Mouse (Mus musculus): ENCODE results near the gene Stap2.
A peak's percentile ranks its signal among the peaks of the same experiment; 100 is the strongest.

Stap2 gene

DNA sequence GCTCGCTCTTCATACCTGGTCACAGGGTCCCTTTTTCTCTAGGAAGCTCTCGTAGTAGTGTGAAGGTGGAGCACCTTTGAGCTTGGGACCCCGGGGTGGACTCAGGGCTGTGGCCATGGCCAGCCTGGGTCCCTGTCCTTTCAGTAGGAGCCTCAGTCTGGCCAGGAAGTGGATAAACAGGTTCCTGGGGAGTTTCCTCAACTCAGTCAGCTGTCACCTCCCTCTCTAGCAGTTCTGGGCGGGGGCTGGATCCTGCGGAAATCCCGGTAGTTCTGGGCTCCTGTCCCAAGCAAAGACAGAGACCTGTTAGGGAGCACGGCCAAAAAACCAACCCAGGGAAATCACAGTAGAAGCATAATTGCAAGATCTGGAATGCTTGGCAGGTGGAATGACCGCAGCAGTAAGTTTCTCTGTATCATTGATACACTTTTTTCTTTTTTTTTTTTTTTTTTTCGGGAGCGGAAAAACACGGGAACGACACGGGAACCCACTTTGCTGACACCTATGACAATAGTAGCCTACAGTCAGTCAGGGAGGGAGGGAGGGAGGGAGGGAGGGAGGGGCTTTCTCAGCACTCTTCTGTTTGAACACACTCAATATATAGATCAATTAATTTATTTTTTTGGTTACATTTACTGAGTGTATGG, at the start of gene Stap2, which contains the start of gene Mpnd:
Gene Stap2 (minus strand): TSS at position 170 of the 647 bp plus-strand sequence.
Gene Mpnd (plus strand): TSS at position 297 of the 647 bp plus-strand sequence.
- peak; percentile 51 to 59 for DNase-seq

DNA sequence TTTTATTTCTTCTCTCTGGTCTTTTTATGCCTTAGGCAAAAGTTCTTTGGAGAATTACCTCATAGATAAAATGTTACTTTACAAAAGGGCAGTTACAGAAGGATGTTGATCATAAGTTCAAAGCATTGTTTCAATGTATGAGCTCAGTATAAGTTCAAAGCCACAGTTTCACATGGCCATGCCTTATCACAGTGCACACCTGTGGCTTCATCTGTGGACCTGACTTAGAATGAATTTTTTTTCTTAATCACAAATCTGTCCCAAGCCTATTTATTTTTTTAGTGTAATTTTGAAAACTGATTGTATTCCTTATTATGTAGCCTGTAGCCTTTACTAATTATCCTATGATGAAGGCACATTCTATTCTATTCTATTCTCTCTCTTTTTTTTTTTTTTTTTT, 49.6 kb upstream of the Stap2 start:
- DNase-seq, result no peak

DNA sequence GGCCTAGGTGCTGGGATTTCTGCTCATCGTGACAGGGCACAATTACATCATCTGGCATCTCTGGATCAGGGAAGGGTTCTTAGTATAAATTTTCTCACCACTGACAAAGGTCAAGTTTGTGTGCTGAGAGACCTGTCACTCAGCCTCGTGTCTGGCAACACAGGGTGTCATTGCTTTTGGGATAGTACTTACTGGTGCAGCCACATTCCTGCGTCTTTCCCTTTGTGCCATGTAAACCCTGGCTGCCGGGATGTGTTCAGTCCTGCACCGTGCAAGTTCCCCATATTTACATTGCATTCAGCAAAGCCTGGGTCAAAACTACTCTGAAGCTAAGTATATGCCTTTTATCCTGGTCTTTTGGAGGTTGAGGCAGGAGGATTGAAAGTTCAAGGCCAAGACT, 46.0 kb upstream of the Stap2 start:
- DNase-seq, result no peak

DNA sequence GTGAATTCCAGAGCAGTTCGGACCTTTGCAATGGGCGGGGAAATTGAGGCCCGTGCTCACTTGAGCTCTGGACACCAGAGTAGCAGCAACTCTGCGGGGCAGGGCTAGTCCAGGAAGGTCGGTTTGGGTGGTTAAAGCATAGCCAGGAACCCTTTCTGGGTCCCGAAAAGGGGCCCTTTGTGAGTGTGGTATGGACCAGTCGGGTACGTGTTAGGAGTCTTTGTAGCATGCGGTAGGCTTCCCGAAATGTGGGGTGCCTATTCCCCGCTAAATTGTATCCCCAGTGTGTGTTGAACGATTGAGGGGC, 35.4 kb upstream of the Stap2 start:
- DNase-seq, result peak in 1 of 2 experiments; percentile 53

DNA sequence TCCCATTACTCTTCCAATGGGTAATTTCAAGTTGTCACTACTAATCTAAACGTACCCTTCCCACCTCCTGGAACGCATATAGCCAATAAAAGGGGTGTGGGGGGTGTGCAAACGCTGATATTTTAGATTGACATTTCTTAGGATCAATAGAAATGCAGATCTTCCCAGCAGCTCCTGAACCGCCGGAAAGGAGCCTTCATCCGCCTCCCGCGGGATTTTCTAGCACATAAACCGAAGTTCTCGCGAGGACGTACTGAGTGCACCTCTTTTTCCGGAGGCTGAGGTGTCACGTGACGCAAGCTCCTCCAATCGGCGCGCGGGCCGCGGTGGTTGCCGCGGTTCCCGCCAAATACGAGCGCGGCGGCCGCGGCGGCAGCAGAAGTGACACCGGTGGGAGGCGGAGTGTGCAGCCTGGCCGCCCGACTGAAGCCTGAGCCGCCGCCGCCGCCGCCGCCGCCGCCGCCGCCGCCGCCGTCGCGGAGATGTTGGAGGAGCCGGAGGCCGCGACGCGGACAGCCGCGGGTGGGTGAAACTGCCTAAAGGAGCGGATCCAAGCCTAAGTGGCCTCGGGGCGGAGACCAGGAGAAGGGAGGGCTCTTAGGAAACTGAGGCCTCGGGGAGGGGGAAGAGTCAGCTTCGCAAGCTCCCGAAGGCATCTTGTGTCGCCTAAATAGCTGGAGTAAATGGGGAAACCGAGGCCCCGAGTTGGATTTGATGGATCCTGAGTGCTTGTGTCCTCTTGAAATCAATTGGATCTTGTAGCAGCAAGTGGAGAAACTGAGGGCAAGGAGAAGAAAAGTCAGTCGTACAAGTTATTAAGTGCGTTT, 34.9 kb upstream of the Stap2 start, which contains the start of gene Chaf1a:
Gene Chaf1a (plus strand): TSS at position 410 of the 827 bp plus-strand sequence.
- DNase-seq, result peak; percentile 98 to 99

DNA sequence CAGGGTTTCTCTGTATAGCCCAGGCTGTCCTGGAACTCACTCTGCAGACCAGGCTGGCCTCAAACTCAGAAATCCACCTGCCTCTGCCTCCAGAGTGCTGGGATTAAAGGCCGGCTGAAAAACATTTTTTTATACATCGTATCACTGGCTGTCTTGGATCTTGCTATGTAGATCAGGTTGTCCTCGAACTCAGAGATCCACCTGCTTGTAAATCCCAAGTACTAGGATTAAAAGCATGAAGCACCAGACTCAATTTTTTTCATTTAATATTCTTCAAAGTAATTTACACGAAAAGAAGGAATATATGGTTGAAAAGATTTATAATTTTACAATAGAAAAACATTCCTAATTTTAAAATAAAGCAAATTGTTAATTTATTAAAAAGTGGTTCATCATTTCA, 34.0 kb upstream of the Stap2 start:
- no peak for DNase-seq

DNA sequence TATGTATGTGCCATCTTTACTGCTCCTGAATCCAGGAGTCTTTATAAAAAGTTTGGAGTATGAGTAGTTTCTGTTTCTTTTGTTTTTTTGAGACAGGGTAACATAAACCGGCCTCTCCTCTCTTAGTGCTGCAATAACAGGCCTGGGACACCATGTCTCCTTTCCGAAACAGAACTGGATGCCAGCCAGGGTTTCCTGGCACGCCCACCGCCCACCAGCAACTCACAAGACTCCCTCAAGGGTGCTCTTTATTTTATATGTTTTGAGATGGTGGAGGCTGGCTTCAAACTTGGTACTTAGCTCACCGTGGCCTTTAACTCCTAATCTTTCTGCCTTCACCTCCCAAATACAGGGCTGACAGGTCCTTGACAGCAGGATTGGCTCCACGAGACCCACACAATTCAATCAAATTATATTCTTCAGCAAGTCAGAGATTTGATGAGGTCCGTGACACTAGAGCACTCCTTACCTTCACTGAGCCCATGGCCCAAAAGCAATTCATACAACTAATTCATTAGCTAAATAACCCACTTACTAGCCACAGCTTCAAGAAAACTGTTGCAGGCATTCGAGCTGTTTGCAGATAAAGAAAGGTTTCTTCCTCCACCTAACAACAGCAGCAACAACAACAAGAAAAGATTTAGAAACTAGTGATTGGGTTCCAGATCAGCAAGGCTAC, 33.3 kb upstream of the Stap2 start:
- no peak for DNase-seq

DNA sequence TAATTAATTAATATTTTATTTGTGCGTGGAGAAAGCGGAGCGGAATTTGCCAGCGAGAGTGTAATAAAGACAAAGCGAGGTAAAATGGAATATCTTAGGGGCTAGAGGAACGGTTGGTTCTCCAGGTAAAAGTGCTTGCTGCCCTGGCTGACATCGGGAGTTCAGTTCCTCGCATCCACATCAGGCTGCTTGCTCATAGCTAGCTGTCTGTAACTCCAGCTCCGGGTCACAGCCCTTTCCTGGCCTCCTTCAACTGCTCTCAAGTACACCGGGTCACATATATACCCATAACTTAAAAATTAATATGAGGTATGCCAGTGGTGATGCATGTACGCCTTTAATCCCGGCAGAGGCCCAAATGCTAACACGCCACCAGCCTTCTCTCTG, 31.5 kb upstream of the Stap2 start:
- no peak for DNase-seq

DNA sequence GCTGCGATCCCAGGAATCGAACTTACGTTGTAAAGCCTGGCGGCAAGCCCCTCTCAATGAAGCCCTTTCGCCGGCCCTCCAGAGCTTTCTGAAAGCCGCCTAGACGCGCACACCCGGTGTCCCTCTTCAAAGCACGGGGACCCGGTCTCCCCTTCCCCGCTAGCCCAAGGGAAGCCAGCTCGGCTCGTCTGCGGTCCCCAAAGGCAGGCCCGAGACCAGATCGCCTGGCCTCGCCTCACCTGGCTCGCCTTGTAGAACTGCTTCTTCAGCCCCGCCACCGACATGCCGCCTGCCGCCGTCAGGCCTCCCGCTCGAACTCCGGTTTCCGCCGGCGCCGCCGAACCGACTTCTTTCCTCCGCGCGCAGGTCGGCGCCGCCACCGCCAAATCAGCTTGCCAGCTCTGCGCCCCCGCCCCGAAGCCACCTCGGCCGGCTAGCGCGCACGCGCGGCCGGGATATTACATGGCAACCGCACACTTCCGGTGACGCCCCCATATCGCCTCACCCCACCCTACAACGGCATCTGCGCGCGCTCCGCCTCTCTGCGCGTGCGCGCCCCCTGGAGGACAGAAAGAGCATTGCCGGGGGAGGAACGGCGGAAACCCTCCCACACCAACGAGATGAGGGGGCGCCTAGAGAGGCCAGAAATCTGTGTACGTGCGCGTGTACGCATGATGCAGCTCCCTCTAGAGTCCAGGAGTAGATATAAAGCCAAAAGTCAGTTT, 31.0 kb upstream of the Stap2 start, which contains the start of gene Sh3gl1:
Gene Sh3gl1 (minus strand): TSS at position 460 of the 725 bp plus-strand sequence.
- DNase-seq, result peak; percentile 99

DNA sequence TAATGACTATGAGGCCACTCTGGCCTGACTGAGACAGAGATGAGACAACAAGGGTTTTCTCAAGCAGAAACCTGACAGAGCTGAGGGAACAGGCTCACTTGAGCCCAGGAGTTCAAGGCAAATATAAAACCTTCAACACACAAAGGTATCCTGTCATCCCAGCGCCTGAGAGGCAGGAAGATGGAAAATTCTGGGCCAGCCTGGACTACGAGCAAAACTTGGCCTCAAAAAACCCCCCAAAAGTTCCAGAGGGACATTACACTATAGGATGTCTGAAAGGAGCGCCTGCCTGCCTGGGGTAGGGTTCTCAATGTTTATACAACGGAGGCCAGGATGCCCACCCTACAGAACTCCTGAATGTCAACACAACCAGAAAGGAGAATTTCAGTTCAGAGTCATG, 29.8 kb upstream of the Stap2 start:
- no peak for DNase-seq

DNA sequence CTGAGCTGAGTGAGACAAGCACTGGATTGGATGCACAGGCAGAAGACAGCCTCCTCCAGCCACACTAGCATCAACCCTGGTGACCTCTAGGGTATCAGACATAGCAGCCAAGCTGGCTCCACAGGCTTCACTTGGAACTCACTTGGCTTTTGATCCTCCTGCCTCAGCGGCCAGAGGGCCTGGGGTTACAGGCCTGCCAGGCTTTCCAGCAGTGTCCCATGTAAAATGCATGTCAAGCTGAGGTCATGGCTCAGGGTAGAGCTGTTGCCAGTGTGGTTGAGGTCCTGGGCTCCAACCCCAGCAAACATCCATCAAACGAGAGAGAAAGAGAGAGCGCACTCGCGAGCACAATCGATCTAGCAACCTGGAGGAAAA, 29.3 kb upstream of the Stap2 start:
- no peak for DNase-seq

DNA sequence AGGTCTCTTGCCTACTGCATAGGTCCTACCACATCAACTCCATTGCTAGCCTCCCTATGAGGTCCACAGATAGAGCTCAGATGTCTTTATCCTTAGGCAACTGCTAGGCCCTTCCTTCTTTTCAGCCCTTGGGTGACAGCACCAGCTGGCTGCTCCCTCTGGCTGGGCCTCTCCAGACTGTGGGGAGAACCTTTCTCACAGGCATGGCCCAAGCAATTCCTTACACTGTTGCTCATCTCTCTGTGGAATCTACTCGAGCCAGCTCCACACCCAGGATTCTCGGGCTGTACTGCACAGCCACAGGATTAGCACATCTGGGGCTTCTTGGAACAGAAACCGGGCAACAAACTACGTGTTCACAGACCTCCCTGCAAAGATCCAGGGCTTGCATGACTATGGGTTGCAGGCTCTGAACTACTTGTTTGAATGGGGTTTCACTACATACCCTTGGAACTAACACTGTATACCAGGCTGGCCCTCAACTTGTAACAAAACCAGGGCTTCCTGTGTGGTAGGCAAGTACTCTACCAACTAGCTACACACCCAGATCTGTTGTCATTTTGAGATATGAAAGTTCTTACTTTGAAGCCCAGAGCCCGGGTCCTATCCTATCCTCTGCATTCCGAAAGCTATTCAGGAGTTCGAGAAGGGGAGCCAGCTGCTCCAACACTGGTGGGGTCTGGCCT, 28.8 kb upstream of the Stap2 start:
- DNase-seq, result no peak

DNA sequence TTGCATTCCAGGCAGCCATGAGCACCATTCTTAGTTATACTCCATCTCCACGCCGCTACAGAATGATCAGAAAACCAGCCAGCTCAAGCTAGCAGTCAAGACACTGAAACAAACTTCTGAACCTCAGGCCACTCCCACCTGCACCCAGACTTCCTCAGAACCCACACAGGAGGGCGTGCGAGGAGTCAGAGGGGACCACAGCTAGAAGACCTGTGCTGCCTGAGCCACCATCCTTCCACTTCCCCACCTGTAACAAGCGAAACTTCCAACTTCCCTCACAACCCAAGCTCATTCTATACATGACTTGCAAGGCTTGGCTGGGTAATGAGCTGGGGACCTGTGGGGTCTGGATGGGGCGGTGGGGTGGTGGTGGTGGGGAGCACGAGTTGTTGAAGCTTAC, 27.4 kb upstream of the Stap2 start:
- DNase-seq, result no peak

DNA sequence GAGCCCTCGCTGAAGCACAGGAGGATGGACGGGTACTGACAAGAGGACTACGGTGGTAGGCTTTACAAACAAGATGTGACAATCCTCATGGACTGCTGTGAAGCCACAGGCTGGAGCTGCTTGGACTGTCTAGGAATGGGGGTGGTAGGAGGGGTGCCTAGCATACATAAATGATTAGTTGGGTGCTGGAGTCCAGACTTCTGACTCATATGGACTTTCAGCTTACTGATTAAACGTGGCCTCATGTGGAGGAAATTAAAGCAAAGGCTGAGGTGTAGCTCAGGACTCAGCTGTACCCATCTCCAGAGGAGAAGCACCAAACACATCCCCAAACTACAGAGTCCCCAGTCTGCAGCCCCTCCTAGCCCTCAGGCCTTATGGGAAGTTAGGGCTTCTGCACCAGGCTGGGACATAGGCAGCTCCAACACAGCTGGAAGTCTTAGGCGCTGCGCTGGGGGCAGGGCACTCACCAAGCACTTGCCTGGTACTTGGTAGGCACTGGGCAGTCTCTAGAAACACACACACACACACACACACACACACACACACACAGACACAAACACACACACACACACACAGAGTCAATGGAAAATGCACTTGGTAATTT, 26.8 kb upstream of the Stap2 start:
- peak in 1 of 2 experiments; percentile 51 for DNase-seq

DNA sequence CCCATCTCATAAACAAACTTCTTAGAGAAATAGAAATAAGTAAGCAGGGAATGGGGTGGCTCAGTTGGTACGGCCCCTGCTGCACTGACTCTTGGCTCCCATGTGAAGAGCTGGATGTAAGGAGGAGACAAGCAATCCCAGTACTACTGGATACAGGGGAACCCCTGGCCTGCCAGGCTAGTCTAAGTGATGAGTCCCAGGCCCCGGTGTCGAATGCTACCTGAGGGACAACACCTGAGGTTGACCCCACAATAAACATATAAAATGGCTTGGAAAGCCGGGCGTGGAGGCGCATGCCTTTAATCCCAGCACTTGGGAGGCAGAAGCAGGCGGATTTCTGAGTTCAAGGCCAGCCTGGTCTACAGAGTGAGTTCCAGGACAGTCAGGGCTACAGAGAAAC, 26.0 kb upstream of the Stap2 start:
- no peak for DNase-seq

DNA sequence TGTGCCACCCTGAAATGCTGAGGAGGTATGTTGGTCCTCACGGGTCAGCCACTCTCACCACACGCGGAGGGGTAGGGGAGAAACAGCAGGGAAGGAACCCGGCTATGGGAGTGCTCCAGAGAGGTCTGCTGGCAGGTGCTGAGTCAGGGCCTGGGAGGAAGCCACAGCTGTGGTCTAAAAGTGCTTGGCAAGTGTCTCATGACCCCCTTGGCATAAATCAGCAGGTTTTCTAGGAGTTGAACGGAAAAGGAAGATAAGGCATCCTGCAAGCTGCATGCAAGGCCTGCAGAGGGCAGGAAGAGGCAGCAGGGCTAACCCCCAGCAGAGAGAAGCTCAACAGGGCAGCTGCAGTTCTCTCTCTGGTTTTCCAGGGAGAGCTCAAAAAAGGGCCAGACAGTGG, 25.5 kb upstream of the Stap2 start:
- DNase-seq, result peak; percentile 54 to 75

DNA sequence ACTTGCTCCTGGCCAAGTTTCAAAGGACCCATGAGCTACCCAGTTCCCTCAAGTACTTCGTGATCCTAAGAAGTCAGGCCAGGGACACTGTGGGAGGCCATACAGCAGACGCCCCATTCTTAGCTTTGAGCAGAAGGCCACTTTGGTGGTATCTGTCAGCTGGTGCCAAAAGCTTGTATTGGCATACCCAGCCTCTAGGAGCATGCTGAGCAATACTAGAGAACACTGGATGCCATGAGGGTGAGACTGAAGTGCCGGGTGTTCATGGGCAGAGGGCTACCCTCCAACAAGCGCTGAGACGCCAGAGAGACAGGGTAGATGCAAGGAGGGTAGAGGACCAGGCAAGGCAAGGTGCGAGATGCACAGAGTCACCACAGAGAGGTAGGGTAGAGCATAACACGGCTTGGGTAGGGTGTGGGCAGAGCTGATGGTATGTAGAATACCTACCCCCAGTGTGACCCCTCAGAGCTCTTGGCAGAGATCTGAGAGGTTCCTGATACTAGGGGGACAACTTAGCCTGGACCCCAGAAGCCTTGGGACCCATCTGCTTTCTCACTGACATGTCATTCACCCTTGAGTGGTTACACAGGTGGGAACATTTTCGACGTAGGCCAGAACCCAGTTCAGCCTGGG, 25.0 kb upstream of the Stap2 start:
- DNase-seq, result no peak

DNA sequence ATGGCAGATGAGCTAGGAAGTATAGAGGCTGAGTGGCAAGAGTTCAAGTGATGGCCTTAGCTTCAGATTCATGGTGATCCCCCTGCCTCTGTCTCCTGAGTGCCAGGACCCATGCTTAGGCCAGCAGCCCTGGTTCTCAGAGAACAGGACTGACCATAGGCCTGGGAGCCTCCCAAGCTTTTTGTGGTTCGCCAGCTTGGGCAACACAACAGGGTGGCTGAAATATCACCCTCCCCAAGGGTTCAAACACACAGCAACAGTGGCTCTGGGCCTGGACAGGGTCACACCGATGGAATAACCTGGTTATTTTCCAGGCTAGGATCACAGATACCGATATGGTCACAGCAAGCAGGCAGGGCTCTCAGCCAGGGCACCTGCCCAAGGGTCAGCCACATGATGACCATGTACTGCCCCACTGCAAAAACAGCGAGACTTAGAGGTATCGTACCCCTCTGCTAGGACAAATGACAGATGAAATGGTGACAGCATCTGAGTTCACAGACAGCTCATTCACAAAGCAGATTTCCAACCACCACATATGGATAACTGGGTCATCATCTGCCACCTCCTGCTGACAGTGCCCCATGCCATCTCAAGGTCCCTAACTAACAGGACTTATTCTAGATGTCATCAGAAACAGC, 22.5 kb upstream of the Stap2 start:
- DNase-seq, result no peak

DNA sequence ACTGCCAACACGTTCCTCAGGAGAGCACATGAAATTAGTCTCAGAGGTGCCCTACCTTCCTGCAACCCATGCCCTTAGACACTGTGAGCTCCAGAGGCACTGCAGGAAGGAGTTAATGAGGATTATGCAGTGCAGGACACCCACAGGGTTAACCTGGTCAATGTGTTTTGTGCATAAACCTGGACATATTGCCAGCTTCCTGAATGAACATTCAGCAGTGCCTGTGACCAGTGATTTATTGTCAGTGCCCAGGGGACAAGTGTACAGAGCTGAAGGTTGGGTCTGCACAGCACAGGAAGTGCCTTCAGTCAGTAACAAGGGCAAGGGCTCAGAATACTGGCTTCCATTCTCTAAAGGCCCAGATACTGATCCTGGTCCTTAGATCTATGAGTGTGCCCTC, 21.5 kb upstream of the Stap2 start:
- no peak for DNase-seq

DNA sequence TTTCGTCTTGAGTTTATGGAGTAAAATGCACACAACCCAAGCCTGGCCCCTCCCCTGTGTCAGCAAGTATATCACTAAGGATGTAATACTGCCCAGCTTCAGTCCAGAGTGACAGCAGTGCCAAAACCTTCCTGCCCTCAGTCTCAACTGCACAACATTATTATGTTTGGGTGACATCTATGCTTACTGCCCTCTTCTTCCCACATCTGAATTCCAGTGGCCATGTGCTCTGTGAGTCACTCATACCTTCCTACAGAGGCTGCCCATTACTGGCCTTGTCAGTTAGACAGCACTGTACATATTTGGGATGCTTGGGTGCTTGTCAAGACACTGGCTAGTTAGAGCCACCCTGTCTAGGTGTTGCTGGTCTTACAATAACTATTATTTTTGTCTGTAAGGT, 20.9 kb upstream of the Stap2 start:
- no peak for DNase-seq

DNA sequence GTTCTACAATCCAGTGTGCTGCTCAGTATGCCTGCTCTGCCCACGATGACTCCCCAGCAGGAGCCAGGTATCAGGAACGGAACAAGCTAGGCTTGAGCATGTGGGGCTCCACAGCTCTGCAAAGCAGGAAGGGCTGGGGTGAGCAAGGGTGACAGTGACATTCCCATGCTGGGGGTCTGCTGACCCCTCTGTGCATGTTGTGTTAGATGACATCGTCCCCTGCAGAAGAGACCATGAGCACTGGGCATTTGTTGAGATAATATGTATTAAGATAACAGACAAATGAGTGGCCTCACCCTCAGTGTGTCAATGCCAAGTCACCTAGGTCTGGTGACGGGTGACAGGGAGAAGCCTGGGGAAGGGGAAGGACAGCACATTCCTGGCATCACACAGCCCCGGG, 19.5 kb upstream of the Stap2 start:
- no peak for DNase-seq
